Mouse (Mus musculus): Measurements from ENCODE around the gene Frmd8. TPM values are rescaled to one million over a fixed set of nuclear protein-coding genes. Genes with fewer than 3 reads are reported as not detected.

Gene Frmd8
- polyA plus RNA-seq, 1 experiment from 2014 or later = 14.7 TPM

DNA sequence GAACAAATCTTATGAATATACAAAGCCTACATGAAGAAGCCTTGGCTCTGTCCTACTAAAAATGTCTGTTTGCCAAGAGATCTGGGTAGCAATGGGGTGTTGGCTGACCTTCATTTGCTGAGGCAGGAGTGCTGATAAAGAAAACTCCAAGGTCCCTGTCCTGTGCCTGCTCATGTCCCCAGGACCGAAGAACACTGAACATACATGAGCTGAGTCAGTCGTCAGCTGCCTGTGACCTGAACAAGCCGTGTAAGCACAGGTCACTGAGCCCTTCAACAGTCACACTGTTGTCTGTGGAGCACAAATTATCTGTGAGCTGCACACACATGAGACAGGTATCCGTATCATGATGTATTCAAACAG, 43.1 kb downstream of the Frmd8 start:
- Histone ChIP-seq H3K27ac (ENCODE audit: low read length) (no peak overlapping the region), H3K4me1 (ENCODE audit: control insufficient read depth, insufficient read depth, low read length) (no peaks in the 10 kb centered on the region), H3K36me3 (ENCODE audit: control insufficient read depth, insufficient read depth, low read length) (no peaks in the 10 kb centered on the region), H3K4me3 (ENCODE audit: low read depth, low read length) (no peak overlapping the region), H3K4me2 (ENCODE audit: low read length) (no peak overlapping the region), H3K27me3 (ENCODE audit: control insufficient read depth, insufficient read depth, low read depth, low read length) (no peaks in the 10 kb centered on the region), H3K9me3 (replicated peaks; ENCODE audit: control insufficient read depth, low read length, poor library complexity, severe bottlenecking) (no peaks in the 10 kb centered on the region), H3K9ac (ENCODE audit: low read depth, low read length) (no peak overlapping the region)
- ATAC-seq = no peak
- 93% methylated on average over 4 of the region's 4 CpGs for WGBS

DNA sequence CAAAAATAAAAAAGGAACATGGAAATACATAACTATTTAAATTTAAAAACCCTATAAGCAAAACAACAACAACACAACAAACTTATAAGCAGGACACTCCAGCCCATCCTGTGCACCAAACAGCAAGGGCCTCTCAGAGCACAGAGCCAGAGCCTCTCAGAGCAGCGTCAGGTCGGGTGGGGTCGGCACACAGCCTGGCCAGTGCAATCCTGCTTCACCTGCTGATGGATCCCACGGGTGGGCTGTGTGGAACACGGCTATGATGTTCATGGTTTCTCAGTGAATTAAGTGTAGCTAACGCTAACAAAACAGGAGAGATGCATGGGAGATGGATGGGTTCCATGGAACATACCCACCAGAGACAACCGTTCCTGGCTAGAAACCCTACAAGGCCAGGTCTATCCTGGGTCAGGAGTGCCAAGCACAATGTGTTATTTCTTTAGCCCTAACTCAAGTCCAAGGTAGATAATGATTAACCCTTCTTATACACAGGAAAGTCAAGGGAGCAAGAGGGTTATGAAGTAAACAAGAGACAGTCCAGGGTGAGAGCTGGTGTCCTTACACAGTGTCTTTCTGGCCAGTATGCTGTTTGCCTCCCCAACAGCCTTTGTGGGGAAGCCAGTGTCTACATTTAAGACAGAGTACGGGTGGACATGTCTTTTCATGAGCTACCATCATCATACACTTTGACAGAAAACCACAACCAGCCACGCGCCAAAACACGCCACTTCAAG, 43.7 kb downstream of the Frmd8 start:
- no peak overlapping the region for H3K27ac ChIP-seq (ENCODE audit: low read length)
- H3K9me3 ChIP-seq (replicated peaks; ENCODE audit: control insufficient read depth, low read length, poor library complexity, severe bottlenecking) = no peaks in the 10 kb centered on the region
- no peak overlapping the region for H3K4me3 ChIP-seq (ENCODE audit: low read depth, low read length)
- no peaks in the 10 kb centered on the region for H3K4me1 ChIP-seq (ENCODE audit: control insufficient read depth, insufficient read depth, low read length)
- H3K27me3 ChIP-seq (ENCODE audit: control insufficient read depth, insufficient read depth, low read depth, low read length) = no peaks in the 10 kb centered on the region
- WGBS = 91% methylated on average over 11 of the region's 11 CpGs
- no peak overlapping the region for H3K4me2 ChIP-seq (ENCODE audit: low read length)
- H3K36me3 ChIP-seq (ENCODE audit: control insufficient read depth, insufficient read depth, low read length) = no peaks in the 10 kb centered on the region
- no peak for ATAC-seq
- H3K9ac ChIP-seq (ENCODE audit: low read depth, low read length) = no peak overlapping the region

DNA sequence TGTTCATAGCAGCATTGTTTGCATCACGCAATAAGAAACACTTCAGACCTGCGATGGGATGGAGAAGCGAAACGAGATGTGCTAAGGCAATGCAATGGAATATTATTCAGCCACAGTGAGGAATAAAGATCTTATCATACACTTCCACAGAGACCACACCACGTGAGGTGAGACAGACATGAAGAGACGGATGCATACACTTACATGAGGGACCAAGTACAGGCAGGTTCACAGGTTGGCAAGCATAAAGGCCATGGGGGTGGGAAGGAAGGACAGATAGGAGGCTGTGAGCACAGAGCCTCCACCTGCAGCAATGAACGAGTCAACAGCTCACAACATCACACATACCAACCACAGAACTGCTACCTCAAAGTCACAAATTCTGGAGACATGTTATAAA, 44.3 kb downstream of the Frmd8 start:
- Histone ChIP-seq H3K9ac (ENCODE audit: low read depth, low read length) (no peak overlapping the region), H3K4me3 (ENCODE audit: low read depth, low read length) (no peak overlapping the region), H3K4me2 (ENCODE audit: low read length) (no peak overlapping the region), H3K4me1 (ENCODE audit: control insufficient read depth, insufficient read depth, low read length) (no peaks in the 10 kb centered on the region), H3K36me3 (ENCODE audit: control insufficient read depth, insufficient read depth, low read length) (no peaks in the 10 kb centered on the region), H3K9me3 (replicated peaks; ENCODE audit: control insufficient read depth, low read length, poor library complexity, severe bottlenecking) (no peaks in the 10 kb centered on the region), H3K27me3 (ENCODE audit: control insufficient read depth, insufficient read depth, low read depth, low read length) (no peaks in the 10 kb centered on the region), H3K27ac (ENCODE audit: low read length) (no peak overlapping the region)
- ATAC-seq = no peak
- 93% methylated on average over 7 of the region's 7 CpGs for WGBS

DNA sequence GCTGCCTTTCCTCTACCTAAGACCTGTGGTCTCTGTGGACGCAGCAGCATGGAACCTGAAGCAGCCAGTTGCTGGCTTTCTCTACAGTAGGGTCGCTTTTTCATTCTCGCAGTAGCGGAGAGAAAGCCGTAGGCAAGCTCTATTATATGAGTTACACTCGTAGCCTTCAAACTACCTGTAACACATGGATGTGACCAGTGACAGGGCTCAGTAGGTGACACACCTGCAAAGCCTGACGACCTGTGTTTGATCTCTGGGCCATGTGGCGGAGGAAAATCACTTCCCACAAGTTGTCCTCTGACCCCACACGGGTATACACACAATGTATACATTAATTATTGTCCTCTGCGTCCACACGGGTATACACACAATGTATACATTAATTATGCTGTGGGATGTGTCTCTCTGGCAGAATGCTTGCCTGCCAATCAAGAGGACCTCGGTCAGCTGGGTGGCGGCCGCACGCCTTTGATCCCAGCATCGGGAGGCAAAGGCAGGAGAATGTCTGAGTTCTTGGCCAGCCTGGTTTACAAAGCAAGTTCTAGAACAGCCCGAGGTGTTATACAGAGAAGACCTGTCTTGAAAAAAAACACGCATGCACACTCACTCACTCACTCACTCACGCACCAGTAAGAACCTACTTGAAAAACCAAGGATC, 45.0 kb downstream of the Frmd8 start:
- no peaks in the 10 kb centered on the region for H3K4me1 ChIP-seq (ENCODE audit: control insufficient read depth, insufficient read depth, low read length)
- 77% methylated on average over 19 of the region's 19 CpGs for WGBS
- ATAC-seq = no peak

DNA sequence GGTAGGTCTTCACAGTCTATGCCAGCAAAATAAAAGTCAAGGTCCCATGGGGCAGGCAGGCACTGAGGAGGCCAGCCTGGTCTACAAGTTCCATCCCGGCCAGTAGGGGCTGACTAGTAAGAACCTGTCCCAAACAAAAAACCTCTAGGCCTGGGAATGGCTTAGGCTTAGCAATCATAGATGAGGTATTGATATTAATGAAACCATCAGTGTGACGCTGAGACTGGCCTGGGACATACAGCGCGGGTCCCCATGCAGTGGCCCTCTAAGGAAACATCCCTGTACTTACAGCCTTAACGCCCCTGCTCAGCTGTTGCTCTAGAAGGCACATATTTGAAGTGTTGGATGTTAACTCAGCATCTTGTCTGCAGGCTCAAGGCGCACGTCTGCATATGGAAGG, 46.2 kb downstream of the Frmd8 start:
- ATAC-seq = no peak
- Histone ChIP-seq H3K27ac (ENCODE audit: low read length) (no peak overlapping the region), H3K36me3 (ENCODE audit: control insufficient read depth, insufficient read depth, low read length) (no peaks in the 10 kb centered on the region), H3K27me3 (ENCODE audit: control insufficient read depth, insufficient read depth, low read depth, low read length) (no peaks in the 10 kb centered on the region), H3K9me3 (replicated peaks; ENCODE audit: control insufficient read depth, low read length, poor library complexity, severe bottlenecking) (no peaks in the 10 kb centered on the region), H3K9ac (ENCODE audit: low read depth, low read length) (no peak overlapping the region), H3K4me1 (ENCODE audit: control insufficient read depth, insufficient read depth, low read length) (no peaks in the 10 kb centered on the region), H3K4me2 (ENCODE audit: low read length) (no peak overlapping the region), H3K4me3 (ENCODE audit: low read depth, low read length) (no peak overlapping the region)
- WGBS = 94% methylated on average over 7 of the region's 7 CpGs

More for the DNA sequence above, 45.0 kb downstream of the Frmd8 start:
- Histone ChIP-seq H3K27ac (ENCODE audit: low read length) (no peak overlapping the region), H3K9ac (ENCODE audit: low read depth, low read length) (no peak overlapping the region), H3K36me3 (ENCODE audit: control insufficient read depth, insufficient read depth, low read length) (no peaks in the 10 kb centered on the region), H3K9me3 (replicated peaks; ENCODE audit: control insufficient read depth, low read length, poor library complexity, severe bottlenecking) (no peaks in the 10 kb centered on the region), H3K4me2 (ENCODE audit: low read length) (no peak overlapping the region), H3K27me3 (ENCODE audit: control insufficient read depth, insufficient read depth, low read depth, low read length) (no peaks in the 10 kb centered on the region), H3K4me3 (ENCODE audit: low read depth, low read length) (no peak overlapping the region)

DNA sequence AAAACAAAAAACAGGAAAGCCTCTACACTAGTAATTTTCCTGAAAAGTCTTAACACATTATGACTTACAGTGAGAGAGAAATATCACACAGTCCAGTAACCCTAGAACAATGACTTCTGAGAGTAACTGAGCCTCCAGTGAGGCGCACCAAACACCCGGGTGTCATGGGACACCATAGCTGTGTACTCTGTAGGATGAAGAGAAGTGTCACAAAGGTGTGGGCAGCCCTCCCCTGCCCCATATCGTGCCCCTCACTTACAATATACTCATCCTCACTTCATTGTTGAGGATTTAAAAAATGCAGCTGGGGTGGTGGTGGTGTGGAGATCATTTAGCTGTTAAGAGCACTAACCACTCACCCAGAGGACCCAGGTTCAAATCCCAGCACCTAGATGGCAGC, 46.9 kb downstream of the Frmd8 start:
- 87% methylated on average over 3 of the region's 3 CpGs for WGBS
- no peak overlapping the region for H3K4me2 ChIP-seq (ENCODE audit: low read length)
- ATAC-seq = no peak
- H3K4me1 ChIP-seq (ENCODE audit: control insufficient read depth, insufficient read depth, low read length) = peaks cover 3% of the 10 kb centered on the region; the same call in 1 of the 2 replicates
- H3K4me3 ChIP-seq (ENCODE audit: low read depth, low read length) = no peak overlapping the region
- no peak overlapping the region for H3K27ac ChIP-seq (ENCODE audit: low read length)
- H3K9me3 ChIP-seq (replicated peaks; ENCODE audit: control insufficient read depth, low read length, poor library complexity, severe bottlenecking) = no peaks in the 10 kb centered on the region
- no peaks in the 10 kb centered on the region for H3K36me3 ChIP-seq (ENCODE audit: control insufficient read depth, insufficient read depth, low read length)
- no peak overlapping the region for H3K9ac ChIP-seq (ENCODE audit: low read depth, low read length)
- H3K27me3 ChIP-seq (ENCODE audit: control insufficient read depth, insufficient read depth, low read depth, low read length) = no peaks in the 10 kb centered on the region

DNA sequence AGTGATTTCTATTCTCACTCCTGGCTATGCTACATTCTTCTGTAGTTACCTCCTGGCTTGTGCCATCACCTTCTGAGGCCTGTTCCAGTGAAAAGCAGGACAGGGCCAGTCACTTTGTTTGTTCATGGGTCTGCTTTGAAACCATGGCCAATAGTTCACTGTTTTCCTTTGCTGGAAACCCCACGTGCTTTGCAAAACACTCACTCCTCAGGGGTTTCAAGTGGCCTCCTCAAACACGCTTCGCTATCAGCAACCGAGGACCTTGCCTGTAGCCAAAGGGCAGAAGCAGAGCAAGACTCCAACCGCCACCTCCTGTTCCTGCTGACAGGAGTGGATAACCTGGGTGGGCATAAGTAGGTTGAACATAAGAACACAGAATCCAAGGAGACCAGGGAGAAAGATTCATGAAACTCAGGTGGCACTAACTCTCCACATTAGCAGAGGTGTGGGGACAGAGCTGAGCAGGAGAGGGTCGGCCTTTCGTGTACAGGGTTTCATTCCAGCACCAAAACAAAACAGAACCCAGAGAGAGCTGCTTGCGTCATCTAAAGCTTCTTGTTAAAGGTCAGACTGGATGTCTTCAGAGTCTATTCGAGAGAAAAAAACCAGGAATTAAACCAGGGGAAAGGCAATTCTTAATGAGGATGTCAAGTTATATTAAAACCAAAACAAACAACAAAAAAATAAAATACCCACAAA, 47.5 kb downstream of the Frmd8 start:
- Histone ChIP-seq H3K4me3 (ENCODE audit: low read depth, low read length) (no peak overlapping the region), H3K27me3 (ENCODE audit: control insufficient read depth, insufficient read depth, low read depth, low read length) (no peaks in the 10 kb centered on the region), H3K4me2 (ENCODE audit: low read length) (no peak overlapping the region), H3K36me3 (ENCODE audit: control insufficient read depth, insufficient read depth, low read length) (no peaks in the 10 kb centered on the region), H3K9ac (ENCODE audit: low read depth, low read length) (no peak overlapping the region), H3K4me1 (ENCODE audit: control insufficient read depth, insufficient read depth, low read length) (peaks cover 8% of the 10 kb centered on the region; the same call in 1 of the 2 replicates), H3K27ac (ENCODE audit: low read length) (no peak overlapping the region), H3K9me3 (replicated peaks; ENCODE audit: control insufficient read depth, low read length, poor library complexity, severe bottlenecking) (no peaks in the 10 kb centered on the region)
- WGBS = 78% methylated on average over 9 of the region's 9 CpGs
- no peak for ATAC-seq

DNA sequence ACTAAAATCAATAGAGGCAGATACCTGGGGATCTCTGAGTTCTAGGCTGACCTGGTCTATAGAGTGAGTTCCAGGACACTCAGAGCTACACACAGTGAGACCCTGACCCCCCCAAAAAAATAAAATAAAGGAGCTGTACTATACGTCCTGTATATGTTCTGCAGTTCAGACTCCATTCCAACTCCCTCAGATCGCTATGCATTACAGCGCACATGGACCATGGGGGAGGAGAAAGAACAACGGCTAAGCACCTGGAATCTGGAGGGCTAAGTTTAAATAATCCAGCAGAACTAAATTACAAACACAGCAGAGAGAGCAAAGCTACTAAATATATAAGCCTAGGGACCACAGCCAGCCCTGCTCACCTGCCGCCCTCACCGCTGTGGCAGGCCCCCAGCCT, 48.0 kb downstream of the Frmd8 start:
- no peak overlapping the region for H3K4me3 ChIP-seq (ENCODE audit: low read depth, low read length)
- WGBS = 87% methylated on average over 6 of the region's 6 CpGs

DNA sequence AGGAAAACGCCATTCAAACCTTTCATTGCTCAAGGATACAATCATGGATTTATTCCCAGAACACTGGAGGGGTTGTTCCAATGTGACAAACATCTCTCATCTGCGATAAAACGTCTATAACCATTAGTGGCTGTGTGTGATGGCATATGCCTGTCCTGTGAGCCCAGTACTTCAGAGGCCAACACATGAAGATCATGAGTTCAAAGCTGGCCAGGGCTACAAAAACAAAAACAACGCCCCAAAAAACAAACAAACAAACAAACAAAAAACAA, 48.4 kb downstream of the Frmd8 start:
- WGBS = 89% methylated on average over 4 of the region's 4 CpGs
- no peak overlapping the region for H3K4me3 ChIP-seq (ENCODE audit: low read depth, low read length)
- H3K36me3 ChIP-seq (ENCODE audit: control insufficient read depth, insufficient read depth, low read length) = no peaks in the 10 kb centered on the region
- no peak overlapping the region for H3K9ac ChIP-seq (ENCODE audit: low read depth, low read length)
- peaks cover 10% of the 10 kb centered on the region; the same call in 1 of the 2 replicates for H3K4me1 ChIP-seq (ENCODE audit: control insufficient read depth, insufficient read depth, low read length)
- no peak overlapping the region for H3K4me2 ChIP-seq (ENCODE audit: low read length)
- H3K9me3 ChIP-seq (replicated peaks; ENCODE audit: control insufficient read depth, low read length, poor library complexity, severe bottlenecking) = no peaks in the 10 kb centered on the region
- no peaks in the 10 kb centered on the region for H3K27me3 ChIP-seq (ENCODE audit: control insufficient read depth, insufficient read depth, low read depth, low read length)
- ATAC-seq = no peak
- no peak overlapping the region for H3K27ac ChIP-seq (ENCODE audit: low read length)

More for the DNA sequence above, 48.0 kb downstream of the Frmd8 start:
- Histone ChIP-seq H3K4me2 (ENCODE audit: low read length) (no peak overlapping the region), H3K36me3 (ENCODE audit: control insufficient read depth, insufficient read depth, low read length) (no peaks in the 10 kb centered on the region), H3K27ac (ENCODE audit: low read length) (no peak overlapping the region), H3K9ac (ENCODE audit: low read depth, low read length) (no peak overlapping the region), H3K9me3 (replicated peaks; ENCODE audit: control insufficient read depth, low read length, poor library complexity, severe bottlenecking) (no peaks in the 10 kb centered on the region), H3K4me1 (ENCODE audit: control insufficient read depth, insufficient read depth, low read length) (peaks cover 10% of the 10 kb centered on the region; the same call in 1 of the 2 replicates), H3K27me3 (ENCODE audit: control insufficient read depth, insufficient read depth, low read depth, low read length) (no peaks in the 10 kb centered on the region)
- no peak for ATAC-seq

Measured in midbrain, embryonic 16.5 days (tissue).